Mouse (Mus musculus) mouse trophoblast stem cell (cell line): Measurements from ENCODE around the gene Clba1.

Experiments
- in situ Hi-C, 2 experiments: fragments of 300-500 bp; cut with MseI, MboI; formaldehyde crosslinking; loops; 2 replicates in 1 of 2; 3 replicates in 1 of 2; pipeline ENCODE4 v1.15.1; 2025

Clba1 gene

GRCm38 (mm10) chr12:112808587-112809364 is at the start of gene Clba1:
TSS of gene Clba1 (plus strand) at chr12:112808937.
- in situ Hi-C loops = no loop called here

GRCm38 (mm10) chr12:112759471-112759870 is 49.3 kb upstream of the Clba1 start:
- in situ Hi-C loops = no loop called here

GRCm38 (mm10) chr12:112760154-112760926 is 48.4 kb upstream of the Clba1 start, which contains the start of gene Pld4:
TSS of gene Pld4 (plus strand) at chr12:112760655.
- in situ Hi-C loops = no loop called here

GRCm38 (mm10) chr12:112761411-112761810 is 47.3 kb upstream of the Clba1 start:
- in situ Hi-C loops = no loop called here

GRCm38 (mm10) chr12:112762018-112762417 is 46.7 kb upstream of the Clba1 start:
- in situ Hi-C loops = no loop called here

GRCm38 (mm10) chr12:112763176-112763575 is 45.6 kb upstream of the Clba1 start:
- in situ Hi-C loops = no loop called here

GRCm38 (mm10) chr12:112764141-112764540 is 44.6 kb upstream of the Clba1 start:
- in situ Hi-C loops = no loop called here

- in situ Hi-C loops = no loop called here
Measured at GRCm38 (mm10) chr12:112764991-112765390, 43.7 kb upstream of the Clba1 start.

GRCm38 (mm10) chr12:112766586-112766985 is 42.2 kb upstream of the Clba1 start:
- in situ Hi-C loops = no loop called here

GRCm38 (mm10) chr12:112767036-112767890 is 41.5 kb upstream of the Clba1 start:
- in situ Hi-C loops = no loop called here

GRCm38 (mm10) chr12:112768166-112768565 is 40.6 kb upstream of the Clba1 start:
- in situ Hi-C loops = no loop called here

GRCm38 (mm10) chr12:112769031-112769430 is 39.7 kb upstream of the Clba1 start:
- in situ Hi-C loops = no loop called here

GRCm38 (mm10) chr12:112769751-112770150 is 39.0 kb upstream of the Clba1 start:
- in situ Hi-C loops = no loop called here

- in situ Hi-C loops = no loop called here
Measured at GRCm38 (mm10) chr12:112770396-112770795, 38.3 kb upstream of the Clba1 start.

GRCm38 (mm10) chr12:112772306-112772705 is 36.4 kb upstream of the Clba1 start:
- in situ Hi-C loops = no loop called here

- in situ Hi-C loops = no loop called here
Measured at GRCm38 (mm10) chr12:112773366-112773765, 35.4 kb upstream of the Clba1 start.

GRCm38 (mm10) chr12:112774026-112774425 is 34.7 kb upstream of the Clba1 start:
- in situ Hi-C loops = no loop called here

- in situ Hi-C loops = no loop called here
Measured at GRCm38 (mm10) chr12:112774481-112774880, 34.3 kb upstream of the Clba1 start.

- in situ Hi-C loops = no loop called here
Measured at GRCm38 (mm10) chr12:112791026-112791425, 17.7 kb upstream of the Clba1 start.

GRCm38 (mm10) chr12:112793601-112794355 is 15.0 kb upstream of the Clba1 start:
- in situ Hi-C loops = no loop called here

GRCm38 (mm10) chr12:112794356-112794816 is 14.4 kb upstream of the Clba1 start:
- in situ Hi-C loops = no loop called here
